Mouse (Mus musculus) liver, adult 2 months (tissue): ENCODE measurements at regions not wholly inside any gene's neighbourhood (a gene's known extent, or its start where the extent isn't known, plus 50 kb on each side); places are given as distances from the start of the nearest gene placed in this dataset.

Experiments used
- DNase-seq: peaks from one replicate; pipeline ENCODE4 v3.0.0-alpha.2; 2011; ENCODE audit warnings: low read depth, low spot score; ENCODE audit errors: extremely low read depth
- H3K27ac ChIP-seq: fragments of 200-500 bp; replicated peaks from 2 replicates; pipeline ENCODE4 v1.5.1; 2012; ENCODE audit warnings: low read depth, mild to moderate bottlenecking, control low read depth, inconsistent platforms, low read length; ENCODE audit not compliant: insufficient read depth
- H3K27me3 ChIP-seq: fragments of 200-500 bp; 2 replicates; pipeline ENCODE4 v1.6.1; 2012; ENCODE audit warnings: mild to moderate bottlenecking, moderate library complexity, low read length, inconsistent platforms; ENCODE audit not compliant: control insufficient read depth, insufficient read depth
- H3K36me3 ChIP-seq: fragments of 200-500 bp; 2 replicates; pipeline ENCODE4 v1.6.1; 2012; ENCODE audit warnings: low read length, inconsistent platforms; ENCODE audit not compliant: control insufficient read depth, insufficient read depth
- H3K4me1 ChIP-seq: fragments of 200-500 bp; 2 replicates; pipeline ENCODE4 v1.6.1; 2011; ENCODE audit warnings: low read length; ENCODE audit not compliant: control insufficient read depth, insufficient read depth
- H3K4me3 ChIP-seq: fragments of 200-500 bp; 2 replicates; pipeline ENCODE4 v1.5.1; 2011; ENCODE audit warnings: low read depth, mild to moderate bottlenecking, control low read depth, low read length, moderate library complexity; ENCODE audit not compliant: insufficient read depth
- H3K79me2 ChIP-seq: fragments of 200-500 bp; 2 replicates; pipeline ENCODE4 v1.6.1; 2012; ENCODE audit warnings: inconsistent platforms, mild to moderate bottlenecking, low read length, moderate library complexity; ENCODE audit not compliant: control insufficient read depth, insufficient read depth
- H3K9ac ChIP-seq: fragments of 200-500 bp; 2 replicates; pipeline ENCODE4 v1.6.1; 2012; ENCODE audit warnings: low read depth, mild to moderate bottlenecking, control low read depth, inconsistent platforms, low read length
- CTCF ChIP-seq: fragments of 200-500 bp; IDR thresholded peaks from 2 replicates; pipeline ENCODE4 v1.5.1; 2011; ENCODE audit warnings: low read depth, low read length, control low read depth
- POLR2A ChIP-seq: fragments of 200-500 bp; IDR thresholded peaks from 2 replicates; pipeline ENCODE4 v1.6.1; 2011; ENCODE audit warnings: low read length, control low read depth; ENCODE audit not compliant: insufficient read depth; ENCODE audit errors: extremely low read depth
- WGBS: fragments of 180-500 bp; shearing (Covaris S2); methylation state at CpG from one replicate; pipeline ENCODE4 v1.1.7; 2018; 5-methylcytosine and 5-hydroxymethylcytosine counted together

DNA sequence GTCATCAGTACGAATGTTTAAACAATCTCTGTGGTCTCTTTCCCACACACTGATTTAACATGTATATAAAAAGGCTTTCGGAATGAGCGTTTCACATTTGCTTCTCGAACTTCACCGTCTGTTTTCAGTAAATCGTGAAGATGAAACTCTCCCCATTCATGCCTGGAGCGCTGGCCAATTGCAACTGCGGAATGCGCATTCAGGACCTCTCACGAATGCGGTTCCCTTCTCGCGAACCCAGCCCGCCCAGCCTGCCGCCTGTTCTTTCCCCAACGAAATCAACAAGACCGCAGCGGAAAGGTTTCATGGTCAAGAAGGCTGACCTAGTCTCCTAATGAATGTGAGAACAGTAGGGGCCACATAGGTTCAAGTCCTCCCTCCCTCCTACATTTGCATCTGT lies 204.4 kb downstream of the Msrb3 start:
- no peaks in the 10 kb centered on the region for H3K79me2 ChIP-seq
- TF ChIP-seq CTCF, result no peak
- TF ChIP-seq POLR2A, result no peak
- H3K27ac ChIP-seq, result no peak overlapping the region
- no peaks in the 10 kb centered on the region for H3K4me1 ChIP-seq
- 26% methylated on average over 18 of the region's 18 CpGs for WGBS
- H3K4me3 ChIP-seq, result no peak overlapping the region
- no peaks in the 10 kb centered on the region for H3K36me3 ChIP-seq
- H3K27me3 ChIP-seq, result no peaks in the 10 kb centered on the region
- no peak for DNase-seq
- no peak overlapping the region for H3K9ac ChIP-seq

DNA sequence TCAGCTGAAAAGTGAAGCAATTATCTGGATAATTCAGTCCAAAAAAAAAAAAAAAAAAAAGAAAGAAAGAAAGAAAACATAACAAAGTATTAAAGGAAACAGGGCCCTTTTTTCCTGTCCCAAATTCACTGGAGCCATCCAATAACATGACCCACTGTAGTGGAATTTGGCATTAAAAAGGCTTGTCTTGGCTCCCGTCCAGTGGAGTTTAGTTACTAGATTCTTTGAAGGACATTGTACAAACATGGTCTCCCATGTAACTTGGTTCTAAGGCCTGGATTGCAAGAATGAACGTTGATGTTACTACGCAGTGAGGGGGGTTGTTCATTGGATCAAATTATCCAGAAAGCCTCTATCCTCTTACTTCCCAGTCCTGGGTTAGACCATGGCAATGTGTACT lies 207.4 kb downstream of the Msrb3 start:
- H3K27ac ChIP-seq, result no peak overlapping the region
- TF ChIP-seq POLR2A, result no peak
- TF ChIP-seq CTCF, result no peak
- no peaks in the 10 kb centered on the region for H3K79me2 ChIP-seq
- no peaks in the 10 kb centered on the region for H3K4me1 ChIP-seq
- H3K36me3 ChIP-seq, result no peaks in the 10 kb centered on the region
- no peaks in the 10 kb centered on the region for H3K27me3 ChIP-seq
- no peak overlapping the region for H3K4me3 ChIP-seq
- H3K9ac ChIP-seq, result no peak overlapping the region
- peak; percentile 41 for DNase-seq
- WGBS, result 24% methylated on average over 3 of the region's 3 CpGs

DNA sequence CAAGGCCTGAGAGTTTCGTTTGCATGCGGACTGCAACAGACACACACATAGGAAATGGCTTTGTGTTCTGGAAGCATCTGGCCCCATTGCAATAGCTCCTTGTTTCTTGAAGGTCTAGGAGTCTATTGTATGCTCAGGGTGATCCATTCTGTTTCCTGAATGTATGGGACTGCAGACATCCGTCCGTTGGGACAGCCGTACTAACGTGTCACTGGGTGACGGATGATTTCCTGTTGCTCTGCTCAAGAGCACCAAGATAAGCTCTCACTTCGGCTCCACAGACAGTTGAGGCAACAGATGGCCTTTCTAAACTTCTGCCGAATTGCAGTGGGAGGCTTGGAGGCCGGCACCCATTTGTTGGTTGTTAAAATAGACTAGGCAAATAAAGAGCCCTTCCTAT lies 209.9 kb upstream of the Hmga2 start:
- Histone ChIP-seq H3K4me3 (no peak overlapping the region), H3K36me3 (no peaks in the 10 kb centered on the region), H3K4me1 (no peaks in the 10 kb centered on the region), H3K9ac (no peak overlapping the region), H3K79me2 (no peaks in the 10 kb centered on the region), H3K27ac (no peak overlapping the region), H3K27me3 (no peaks in the 10 kb centered on the region)
- TF ChIP-seq CTCF (no peak), POLR2A (no peak)
- WGBS, result 59% methylated on average over 10 of the region's 10 CpGs
- no peak for DNase-seq

DNA sequence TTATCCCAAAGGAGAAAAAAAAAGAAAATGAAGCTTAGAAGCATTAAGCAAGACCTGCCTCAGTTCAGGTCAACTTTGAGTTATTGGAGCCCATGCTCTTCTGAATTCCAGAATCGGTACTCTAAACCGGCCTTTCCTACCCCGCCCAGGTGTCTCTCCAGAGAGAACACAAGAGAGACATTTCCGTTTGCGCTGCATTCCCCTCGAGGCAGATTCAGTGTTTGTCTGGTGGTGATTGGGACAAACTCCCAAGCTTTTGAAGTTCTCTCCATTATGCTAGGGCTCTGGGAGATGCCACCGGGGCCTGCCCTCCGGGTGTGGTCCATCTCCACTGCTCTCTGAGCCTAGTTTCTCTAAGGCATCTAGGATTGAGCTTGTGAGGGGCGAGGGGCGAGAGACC lies 205.8 kb upstream of the Hmga2 start:
- H3K27ac ChIP-seq, result no peak overlapping the region
- H3K9ac ChIP-seq, result no peak overlapping the region
- no peaks in the 10 kb centered on the region for H3K27me3 ChIP-seq
- no peaks in the 10 kb centered on the region for H3K36me3 ChIP-seq
- H3K4me1 ChIP-seq, result no peaks in the 10 kb centered on the region
- WGBS, result 80% methylated on average over 10 of the region's 10 CpGs
- DNase-seq, result no peak
- no peak overlapping the region for H3K4me3 ChIP-seq
- H3K79me2 ChIP-seq, result no peaks in the 10 kb centered on the region
- no peak for TF ChIP-seq POLR2A
- no peak for TF ChIP-seq CTCF

DNA sequence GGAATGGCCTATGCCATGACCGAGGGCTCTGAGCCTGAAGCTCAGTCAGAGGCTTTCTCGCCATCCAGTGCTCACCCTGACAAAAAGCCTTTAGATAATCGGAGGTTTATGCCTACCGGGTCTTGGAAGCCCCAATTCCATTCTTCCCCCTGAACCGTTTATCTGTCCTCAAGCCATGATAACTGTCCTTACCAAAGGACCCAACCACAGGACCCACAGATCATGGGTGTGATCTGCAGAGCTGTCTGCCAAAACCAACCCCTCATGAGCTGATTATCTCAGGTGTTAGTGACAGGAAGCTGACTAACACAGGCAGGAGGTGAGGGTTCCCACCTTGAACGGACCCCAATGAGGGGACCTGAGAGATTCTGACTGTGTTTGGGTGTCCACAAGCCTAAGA lies 203.7 kb upstream of the Hmga2 start:
- no peak for TF ChIP-seq CTCF
- TF ChIP-seq POLR2A, result no peak
- DNase-seq, result no peak
- H3K4me1 ChIP-seq, result no peaks in the 10 kb centered on the region
- 83% methylated on average over 6 of the region's 6 CpGs for WGBS
- no peaks in the 10 kb centered on the region for H3K27me3 ChIP-seq
- no peaks in the 10 kb centered on the region for H3K79me2 ChIP-seq
- H3K36me3 ChIP-seq, result no peaks in the 10 kb centered on the region
- no peak overlapping the region for H3K9ac ChIP-seq
- no peak overlapping the region for H3K27ac ChIP-seq
- H3K4me3 ChIP-seq, result no peak overlapping the region

DNA sequence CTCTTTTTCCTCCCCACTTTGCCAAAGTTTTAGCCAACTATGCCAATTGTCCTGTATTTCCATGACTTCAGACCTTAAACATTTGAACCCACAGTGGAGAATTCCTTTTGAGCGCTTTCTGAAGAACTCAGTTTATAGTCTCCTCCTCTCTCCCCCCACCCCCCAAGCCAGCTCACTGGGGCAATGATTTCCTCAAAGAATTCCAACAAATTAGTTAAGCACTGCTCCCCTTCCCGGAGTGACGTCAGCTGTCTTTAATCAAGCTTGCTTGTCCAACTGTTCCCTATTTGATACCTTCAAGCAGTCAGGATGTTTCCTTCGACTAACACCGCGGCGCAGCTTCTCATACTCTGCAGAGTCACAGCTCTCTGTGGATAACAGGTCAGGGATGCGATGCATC lies 202.0 kb upstream of the Hmga2 start:
- no peak overlapping the region for H3K4me3 ChIP-seq
- 83% methylated on average over 8 of the region's 8 CpGs for WGBS
- H3K27me3 ChIP-seq, result no peaks in the 10 kb centered on the region
- H3K4me1 ChIP-seq, result no peaks in the 10 kb centered on the region
- no peaks in the 10 kb centered on the region for H3K36me3 ChIP-seq
- no peak overlapping the region for H3K9ac ChIP-seq
- no peak for DNase-seq
- H3K79me2 ChIP-seq, result no peaks in the 10 kb centered on the region
- TF ChIP-seq POLR2A (no peak), CTCF (no peak)
- H3K27ac ChIP-seq, result no peak overlapping the region
